Mouse (Mus musculus): Measurements from ENCODE around the gene Agap2.
"Not testable (repeated sequence)": the region's sequence is repeated elsewhere in the genome, so short reads cannot be mapped to it uniquely, and the experiment has no call there.

DNA sequence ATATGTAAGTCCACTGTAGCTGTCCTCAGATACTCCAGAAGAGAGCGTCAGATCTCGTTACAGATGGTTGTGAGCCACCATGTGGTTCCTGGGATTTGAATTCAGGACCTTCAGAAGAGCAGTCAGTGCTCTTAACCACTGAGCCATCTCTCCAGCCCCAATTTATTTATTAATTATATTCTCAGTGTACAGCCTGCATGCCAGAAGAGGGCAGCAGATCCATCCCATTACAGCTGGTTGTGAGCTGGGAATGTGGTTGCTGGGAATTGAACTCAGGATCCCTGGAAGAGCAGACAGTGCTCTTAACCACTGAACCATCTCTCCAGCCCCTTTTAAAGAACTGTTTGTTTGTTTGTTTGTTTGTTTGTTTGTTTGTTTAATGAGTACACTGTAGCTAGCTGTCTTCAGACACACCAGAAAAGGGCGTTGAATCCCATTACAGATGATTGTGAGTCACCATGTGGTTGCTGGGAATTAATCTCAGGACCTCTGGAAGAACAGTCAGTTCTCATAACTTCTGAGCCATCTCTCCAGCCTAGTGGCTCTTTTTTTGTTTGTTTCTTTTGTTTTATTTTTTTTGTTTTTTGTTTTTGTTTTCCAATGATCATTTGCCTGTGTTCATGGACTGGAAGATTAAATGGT lies 59.4 kb downstream of the Agap2 start:
- TF ChIP-seq CTCF (IDR thresholded peaks at IDR 0.05): peak; percentile 63
- not testable (repeated sequence) for TF ChIP-seq EP300 (IDR thresholded peaks at IDR 0.05)

All from lung, postnatal 0 days (tissue).